Mouse (Mus musculus): Measurements from ENCODE around the gene Tatdn3. TPM values are rescaled to one million over a fixed set of nuclear protein-coding genes. Genes with fewer than 3 reads are reported as not detected.
"Not testable (repeated sequence)": the region's sequence is repeated elsewhere in the genome, so short reads cannot be mapped to it uniquely, and the experiment has no call there.

Tatdn3 gene
- polyA plus RNA-seq, 1 experiment = 2.0 TPM

- no peak overlapping the region for H3K27ac ChIP-seq (ENCODE audit: insufficient read depth, low read depth, low read length)
- no peak for TF ChIP-seq CTCF (IDR thresholded peaks at IDR 0.05; ENCODE audit: extremely low read depth, insufficient read length, insufficient replicate concordance, low read depth, low read length)
- no peak for TF ChIP-seq POLR2A (IDR thresholded peaks at IDR 0.05; ENCODE audit: low read depth, low read length)
- H3K4me3 ChIP-seq (ENCODE audit: low read depth, low read length) = no peak overlapping the region
- peaks cover 9% of the 10 kb centered on the region for H3K4me1 ChIP-seq (ENCODE audit: control insufficient read depth, insufficient read depth, insufficient read length, low read length)
- H3K27me3 ChIP-seq (ENCODE audit: control insufficient read depth, insufficient read depth, low read length) = no peaks in the 10 kb centered on the region
- no peaks in the 10 kb centered on the region for H3K36me3 ChIP-seq (ENCODE audit: control insufficient read depth, insufficient read depth, low read length)
- 90% methylated on average over 4 of the region's 4 CpGs for WGBS
Observed at GRCm38 (mm10) chr1:191037999-191038398, 24.7 kb downstream of the Tatdn3 start.

- Histone ChIP-seq H3K36me3 (ENCODE audit: control insufficient read depth, insufficient read depth, low read length) (no peaks in the 10 kb centered on the region), H3K4me3 (ENCODE audit: low read depth, low read length) (no peak within 1 kb of the TSS), H3K4me1 (ENCODE audit: control insufficient read depth, insufficient read depth, insufficient read length, low read length) (peaks cover 4% of the 10 kb centered on the region; the same call in 1 of the 2 replicates), H3K27me3 (ENCODE audit: control insufficient read depth, insufficient read depth, low read length) (no peaks in the 10 kb centered on the region), H3K27ac (ENCODE audit: insufficient read depth, low read depth, low read length) (peak within 1 kb of the TSS; percentile 55)
- 46% methylated on average over 6 of the region's 6 CpGs for WGBS
- no peak for TF ChIP-seq POLR2A (IDR thresholded peaks at IDR 0.05; ENCODE audit: low read depth, low read length)
- no peak for TF ChIP-seq CTCF (IDR thresholded peaks at IDR 0.05; ENCODE audit: extremely low read depth, insufficient read length, insufficient replicate concordance, low read depth, low read length)
Observed at GRCm38 (mm10) chr1:191036554-191037334, 26.0 kb downstream of the Tatdn3 start, which contains the start of gene Spata45. Gene Spata45, plus strand, starts transcription at chr1:191036639.

GRCm38 (mm10) chr1:191035649-191036048 is 27.1 kb downstream of the Tatdn3 start:
- no peak overlapping the region for H3K4me3 ChIP-seq (ENCODE audit: low read depth, low read length)
- no peak overlapping the region for H3K27ac ChIP-seq (ENCODE audit: insufficient read depth, low read depth, low read length)
- H3K36me3 ChIP-seq (ENCODE audit: control insufficient read depth, insufficient read depth, low read length) = no peaks in the 10 kb centered on the region
- TF ChIP-seq POLR2A (IDR thresholded peaks at IDR 0.05; ENCODE audit: low read depth, low read length) (no peak), CTCF (IDR thresholded peaks at IDR 0.05; ENCODE audit: extremely low read depth, insufficient read length, insufficient replicate concordance, low read depth, low read length) (no peak)
- H3K4me1 ChIP-seq (ENCODE audit: control insufficient read depth, insufficient read depth, insufficient read length, low read length) = peaks cover 4% of the 10 kb centered on the region; the same call in 1 of the 2 replicates
- WGBS = 44% methylated on average over 4 of the region's 4 CpGs
- no peaks in the 10 kb centered on the region for H3K27me3 ChIP-seq (ENCODE audit: control insufficient read depth, insufficient read depth, low read length)

GRCm38 (mm10) chr1:191030922-191031425 is 31.8 kb downstream of the Tatdn3 start:
- H3K4me3 ChIP-seq (ENCODE audit: low read depth, low read length); H3K27me3 ChIP-seq (ENCODE audit: control insufficient read depth, insufficient read depth, low read length); H3K36me3 ChIP-seq (ENCODE audit: control insufficient read depth, insufficient read depth, low read length); H3K27ac ChIP-seq (ENCODE audit: insufficient read depth, low read depth, low read length); H3K4me1 ChIP-seq (ENCODE audit: control insufficient read depth, insufficient read depth, insufficient read length, low read length): not testable (repeated sequence)
- 71% methylated on average over 6 of the region's 6 CpGs for WGBS

- Histone ChIP-seq H3K4me3 (ENCODE audit: low read depth, low read length) (no peak overlapping the region), H3K27ac (ENCODE audit: insufficient read depth, low read depth, low read length) (peak overlapping the region; percentile 78), H3K27me3 (ENCODE audit: control insufficient read depth, insufficient read depth, low read length) (no peaks in the 10 kb centered on the region), H3K36me3 (ENCODE audit: control insufficient read depth, insufficient read depth, low read length) (no peaks in the 10 kb centered on the region), H3K4me1 (ENCODE audit: control insufficient read depth, insufficient read depth, insufficient read length, low read length) (peaks cover 11% of the 10 kb centered on the region; the same call in 1 of the 2 replicates)
- TF ChIP-seq POLR2A (IDR thresholded peaks at IDR 0.05; ENCODE audit: low read depth, low read length) = no peak
- no peak for TF ChIP-seq CTCF (IDR thresholded peaks at IDR 0.05; ENCODE audit: extremely low read depth, insufficient read length, insufficient replicate concordance, low read depth, low read length)
- 56% methylated on average over 10 of the region's 10 CpGs for WGBS
Observed at GRCm38 (mm10) chr1:191030182-191030581, 32.5 kb downstream of the Tatdn3 start.

GRCm38 (mm10) chr1:191026021-191026713 is 36.6 kb downstream of the Tatdn3 start, which contains the start of gene Flvcr1:
Gene Flvcr1, minus strand, starts transcription at chr1:191026158.
- under 1% methylated on average over 50 of the region's 50 CpGs for WGBS
- peak within 1 kb of the TSS; percentile 64 for H3K27ac ChIP-seq (ENCODE audit: insufficient read depth, low read depth, low read length)
- peaks cover 15% of the 10 kb centered on the region; the same call in 1 of the 2 replicates for H3K4me1 ChIP-seq (ENCODE audit: control insufficient read depth, insufficient read depth, insufficient read length, low read length)
- H3K36me3 ChIP-seq (ENCODE audit: control insufficient read depth, insufficient read depth, low read length) = peaks cover 5% of the 10 kb centered on the region
- peak within 1 kb of the TSS; percentile 94 for H3K4me3 ChIP-seq (ENCODE audit: low read depth, low read length)
- TF ChIP-seq CTCF (IDR thresholded peaks at IDR 0.05; ENCODE audit: extremely low read depth, insufficient read length, insufficient replicate concordance, low read depth, low read length) = no peak; the same call in 1 of the 2 replicates
- peak; percentile 95 for TF ChIP-seq POLR2A (IDR thresholded peaks at IDR 0.05; ENCODE audit: low read depth, low read length)
- no peaks in the 10 kb centered on the region for H3K27me3 ChIP-seq (ENCODE audit: control insufficient read depth, insufficient read depth, low read length)

All from small intestine, adult 2 months (tissue).